Mouse (Mus musculus) spleen, adult 2 months (tissue): ENCODE data around the gene Wtap. TPM values are rescaled to one million over a fixed set of nuclear protein-coding genes. Genes with fewer than 3 reads are reported as not detected.
"Not testable (repeated sequence)": the region's sequence is repeated elsewhere in the genome, so short reads cannot be mapped to it uniquely, and the experiment has no call there.

Experiments used
- DNase-seq, 2 experiments: peaks; one replicate each; pipeline versions ENCODE4 v3.0.0 to v3.0.0-alpha.2; 2012 to 2021; ENCODE audit warnings: low spot score in 2 of 2, low read depth in 1 of 2
- H3K27ac ChIP-seq: fragments of 200-500 bp; 2 replicates; pipeline ENCODE4 v1.5.1; 2012; ENCODE audit warnings: low read length, inconsistent platforms; ENCODE audit not compliant: insufficient read depth
- H3K27me3 ChIP-seq: fragments of 200-500 bp; 2 replicates; pipeline ENCODE4 v1.6.1; 2012; ENCODE audit warnings: mild to moderate bottlenecking, moderate library complexity, low read length, inconsistent platforms; ENCODE audit not compliant: control insufficient read depth, insufficient read depth
- H3K36me3 ChIP-seq: fragments of 200-500 bp; 2 replicates; pipeline ENCODE4 v1.6.1; 2012; ENCODE audit warnings: mild to moderate bottlenecking, low read length, inconsistent platforms; ENCODE audit not compliant: control insufficient read depth, insufficient read depth
- H3K4me1 ChIP-seq: fragments of 200-500 bp; 2 replicates; pipeline ENCODE4 v1.6.1; 2011; ENCODE audit warnings: inconsistent platforms; ENCODE audit not compliant: control insufficient read depth, insufficient read depth, insufficient read length
- H3K4me3 ChIP-seq: fragments of 200-500 bp; 2 replicates; pipeline ENCODE4 v1.5.1; 2011; ENCODE audit warnings: mild to moderate bottlenecking, inconsistent platforms; ENCODE audit not compliant: insufficient read depth, insufficient read length; ENCODE audit errors: extremely low read depth
- CTCF ChIP-seq: fragments of 200-500 bp; IDR thresholded peaks from 2 replicates; pipeline ENCODE4 v1.5.1; 2011; ENCODE audit warnings: mild to moderate bottlenecking, inconsistent platforms; ENCODE audit not compliant: insufficient read depth, insufficient read length, insufficient replicate concordance; ENCODE audit errors: extremely low read depth
- POLR2A ChIP-seq: fragments of 200-500 bp; IDR thresholded peaks from 2 replicates; pipeline ENCODE4 v1.6.1; 2011; ENCODE audit warnings: low read depth, low read length, inconsistent platforms
- WGBS: fragments of 180-500 bp; shearing (Covaris S2); methylation state at CpG from one replicate; pipeline ENCODE4 v1.1.7; 2018; 5-methylcytosine and 5-hydroxymethylcytosine counted together
- polyA plus RNA-seq: library from polyadenylated mRNA; depleted of rRNA; stranded (reverse); fragments of >200 nt; gene quantifications from 2 replicates; pipeline ENCODE4 v1.2.3, GENCODE M21; 2012; rRNA removed

The Wtap gene
- polyA plus RNA-seq, 1 experiment, result 11.7 TPM

DNA sequence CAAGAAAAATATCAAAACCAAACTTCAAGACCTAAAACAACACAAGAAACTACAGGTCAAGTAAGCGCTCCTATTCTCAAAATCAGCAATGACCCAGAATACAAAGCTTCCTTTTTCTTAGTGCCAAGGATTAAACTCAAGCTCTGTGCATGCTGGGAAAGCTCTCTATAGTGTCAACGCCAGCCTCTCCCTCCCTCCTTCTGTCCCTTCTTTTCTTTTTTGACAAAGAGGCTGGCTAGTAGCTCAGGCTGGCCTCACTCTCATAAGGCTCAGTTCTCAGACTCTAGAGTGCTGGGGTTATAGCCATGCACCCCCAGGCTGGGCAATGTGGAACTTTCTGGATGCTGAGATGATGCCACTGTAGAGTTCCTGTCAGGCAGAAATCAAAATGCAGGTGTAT, 55.9 kb downstream of the Wtap start:
- no peak for TF ChIP-seq CTCF
- no peak for TF ChIP-seq POLR2A
- no peaks in the 10 kb centered on the region for H3K27me3 ChIP-seq
- H3K4me1 ChIP-seq, result no peaks in the 10 kb centered on the region; the same call in 1 of the 2 replicates
- DNase-seq, result no peak
- no peak overlapping the region for H3K27ac ChIP-seq
- 64% methylated on average over 2 of the region's 2 CpGs for WGBS
- H3K36me3 ChIP-seq, result no peaks in the 10 kb centered on the region; the same call in 1 of the 2 replicates
- H3K4me3 ChIP-seq, result no peak overlapping the region

DNA sequence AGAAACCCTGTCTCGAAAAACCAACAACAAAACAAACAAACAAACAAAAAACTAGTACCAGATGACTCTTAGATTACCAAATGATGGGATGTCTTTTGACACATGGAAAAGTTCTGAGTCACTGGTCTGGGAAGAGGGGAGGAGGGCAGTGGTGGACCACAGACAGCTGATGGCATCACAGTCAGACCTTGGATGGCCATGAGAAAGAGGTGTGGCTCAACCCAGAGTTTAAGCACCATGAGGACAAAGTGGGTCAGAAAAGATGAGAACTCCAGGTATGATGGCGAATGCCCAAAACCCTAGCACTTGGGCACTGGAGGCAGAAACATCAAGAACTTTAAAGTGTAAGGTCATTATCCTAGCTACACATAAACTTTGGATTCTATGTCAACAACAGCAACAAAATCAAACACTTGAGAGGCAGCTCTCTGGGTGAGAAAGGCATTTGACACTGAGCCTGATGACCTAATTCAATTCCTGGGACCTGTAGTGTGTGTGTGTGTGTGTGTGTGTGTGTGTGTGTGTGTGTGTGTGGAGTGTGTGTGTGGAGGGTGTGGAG, 56.5 kb downstream of the Wtap start:
- TF ChIP-seq POLR2A (no peak), CTCF (no peak)
- Histone ChIP-seq H3K27me3 (no peaks in the 10 kb centered on the region), H3K4me3 (no peak overlapping the region), H3K27ac (no peak overlapping the region), H3K36me3 (no peaks in the 10 kb centered on the region), H3K4me1 (no peaks in the 10 kb centered on the region; the same call in 1 of the 2 replicates)
- no peak for DNase-seq
- WGBS, result 81% methylated on average over 2 of the region's 2 CpGs

- WGBS, result 84% methylated on average over 4 of the region's 4 CpGs
- H3K36me3 ChIP-seq, result no peaks in the 10 kb centered on the region
- H3K4me3 ChIP-seq, result no peak overlapping the region
- no peak overlapping the region for H3K27ac ChIP-seq
- TF ChIP-seq POLR2A (no peak), CTCF (no peak)
- DNase-seq, result no peak
- H3K4me1 ChIP-seq, result no peaks in the 10 kb centered on the region; the same call in 1 of the 2 replicates
- no peaks in the 10 kb centered on the region for H3K27me3 ChIP-seq
Measured at GRCm38 (mm10) chr17:12935719-12936118, 58.2 kb downstream of the Wtap start.

DNA sequence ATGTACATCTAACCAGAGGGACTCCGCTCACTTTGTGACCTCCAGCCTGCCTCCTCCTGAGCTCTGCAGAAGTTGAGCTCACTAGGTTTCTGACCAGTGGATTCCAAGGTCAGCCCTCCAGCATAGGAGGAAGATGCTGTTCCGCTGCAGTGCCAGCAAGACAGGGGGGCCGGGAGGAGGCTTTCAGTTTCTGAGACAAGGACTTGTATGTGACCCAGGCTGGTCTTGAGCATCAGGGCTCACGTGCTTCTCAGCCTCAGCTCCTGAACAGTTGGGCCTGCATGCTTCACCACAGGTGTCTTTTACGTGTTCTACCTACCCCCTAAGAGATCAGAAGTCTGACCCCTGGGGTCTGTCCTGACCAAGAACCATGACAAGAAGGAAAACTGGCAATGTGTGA, 62.4 kb downstream of the Wtap start:
- not testable (repeated sequence) for H3K4me1 ChIP-seq, H3K4me3 ChIP-seq, DNase-seq, H3K27ac ChIP-seq, H3K27me3 ChIP-seq, H3K36me3 ChIP-seq
- WGBS, result 88% methylated on average over 5 of the region's 5 CpGs

DNA sequence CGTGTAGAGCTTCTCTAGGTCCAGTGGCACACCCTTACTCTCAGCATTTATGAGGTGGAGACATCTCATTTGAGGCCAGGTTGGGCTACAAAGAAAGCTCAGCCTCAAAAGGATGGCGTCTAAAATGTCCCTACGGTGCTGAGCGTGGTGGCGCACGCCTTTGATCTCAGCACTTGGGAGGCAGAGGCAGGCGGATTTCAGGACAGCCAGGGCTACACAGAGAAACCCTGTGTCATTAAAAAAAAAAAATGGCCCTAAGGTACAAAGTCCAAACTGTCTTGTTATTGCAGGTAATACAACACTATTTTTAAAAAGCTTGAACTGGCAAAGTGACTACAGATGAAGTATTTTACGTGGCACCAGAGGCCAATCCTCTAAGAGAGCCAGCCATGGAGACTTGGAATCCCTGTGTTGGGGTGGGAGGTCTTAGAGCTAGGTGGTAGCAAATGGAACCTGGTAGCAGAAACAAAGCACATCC, 68.2 kb downstream of the Wtap start:
- no peak for TF ChIP-seq POLR2A
- TF ChIP-seq CTCF, result no peak
- Histone ChIP-seq H3K36me3 (peaks cover 30% of the 10 kb centered on the region), H3K4me3 (no peak overlapping the region), H3K27ac (no peak overlapping the region), H3K27me3 (no peaks in the 10 kb centered on the region), H3K4me1 (no peaks in the 10 kb centered on the region)
- WGBS, result 93% methylated on average over 8 of the region's 8 CpGs
- no peak for DNase-seq

GRCm38 (mm10) chr17:12925001-12925400, 69.0 kb downstream of the Wtap start:
- no peak overlapping the region for H3K27ac ChIP-seq
- H3K4me3 ChIP-seq, result no peak overlapping the region
- H3K4me1 ChIP-seq, result no peaks in the 10 kb centered on the region
- WGBS, result 89% methylated on average over 3 of the region's 3 CpGs
- no peak for TF ChIP-seq POLR2A
- no peak for TF ChIP-seq CTCF
- peaks cover 34% of the 10 kb centered on the region for H3K36me3 ChIP-seq
- H3K27me3 ChIP-seq, result no peaks in the 10 kb centered on the region
- DNase-seq, result no peak

- Histone ChIP-seq H3K4me1 (no peaks in the 10 kb centered on the region; the same call in 1 of the 2 replicates), H3K36me3 (peaks cover 38% of the 10 kb centered on the region), H3K27me3 (no peaks in the 10 kb centered on the region), H3K4me3 (no peak overlapping the region), H3K27ac (no peak overlapping the region)
- peak; percentile 17 to 41 for DNase-seq
- 49% methylated on average over 1 of the region's 1 CpGs for WGBS
- TF ChIP-seq POLR2A, result no peak
- no peak for TF ChIP-seq CTCF
Measured at GRCm38 (mm10) chr17:12921073-12921472, 72.9 kb downstream of the Wtap start.

Other genes starting within 250 kb of the Wtap start
- 7.2 and 9.7 TPM in 2 replicates for gene Igf2r, start 224.5 kb downstream of the Wtap start, polyA plus RNA-seq
- gene Mas1, start 126.0 kb downstream of the Wtap start, polyA plus RNA-seq, result not detected in 2 replicates
- gene Mrgprh, start 118.1 kb downstream of the Wtap start, polyA plus RNA-seq, result not detected in 2 replicates
- 0.32 and 0.88 TPM in 2 replicates for gene Pnldc1, start 83.9 kb downstream of the Wtap start, polyA plus RNA-seq
- gene Tcp1, start 78.5 kb downstream of the Wtap start, polyA plus RNA-seq, result 29.9 and 32.9 TPM in 2 replicates
- gene Mrpl18, start 77.8 kb downstream of the Wtap start, polyA plus RNA-seq, result 19.9 and 22.3 TPM in 2 replicates
- 0.07 TPM in 1 of 2 replicates, not detected in the other for gene Acat3, start 53.6 kb downstream of the Wtap start, polyA plus RNA-seq
- gene Acat2, start 33.4 kb downstream of the Wtap start, polyA plus RNA-seq, result 3.5 and 4.6 TPM in 2 replicates
- 98.9 and 191 TPM in 2 replicates for gene Sod2, start 12.7 kb upstream of the Wtap start, polyA plus RNA-seq
- 0.41 and 0.62 TPM in 2 replicates for gene Gpr31b, start 58.1 kb upstream of the Wtap start, polyA plus RNA-seq
- gene Tcp10b, start 66.9 kb upstream of the Wtap start, polyA plus RNA-seq, result not detected in 2 replicates
- 0.05 TPM in 1 of 2 replicates, not detected in the other for gene Unc93a, start 137.6 kb upstream of the Wtap start, polyA plus RNA-seq
- not detected in 2 replicates for gene Smok2a, start 227.0 kb upstream of the Wtap start, polyA plus RNA-seq
- not detected in 2 replicates for gene Smok2b, start 236.1 kb upstream of the Wtap start, polyA plus RNA-seq